Mouse (Mus musculus) lung, postnatal 0 days (tissue): ENCODE results near the gene Ctrl. TPM values are rescaled to one million over a fixed set of nuclear protein-coding genes. Genes with fewer than 3 reads are reported as not detected.
A peak's percentile ranks its signal among the peaks of the same experiment; 100 is the strongest.

Source experiments
- ATAC-seq: fragments of 200-750 bp; cut with Nextera tagmentation; 2 replicates; pipeline ENCODE4 v1.8.0; 2017; ENCODE audit warnings: moderate library complexity
- DNase-seq: peaks from one replicate; pipeline ENCODE4 v3.0.0-alpha.2; 2016; ENCODE audit warnings: low spot score
- H3K27ac ChIP-seq: fragments of 300-500 bp; sonication (generic); 2 replicates; pipeline ENCODE4 v1.5.1; 2014; ENCODE audit warnings: antibody characterized with exemption, mild to moderate bottlenecking, low read length, mixed read lengths
- H3K27me3 ChIP-seq: fragments of 300-500 bp; sonication (generic); replicated peaks from 2 replicates; pipeline ENCODE4 v1.6.1; 2014; ENCODE audit warnings: low read length, mixed read lengths; ENCODE audit not compliant: insufficient read depth
- H3K36me3 ChIP-seq: fragments of 300-500 bp; sonication (generic); 2 replicates; pipeline ENCODE4 v1.6.1; 2014; ENCODE audit warnings: low read length, mixed read lengths; ENCODE audit not compliant: insufficient read depth
- H3K4me1 ChIP-seq: fragments of 300-500 bp; sonication (generic); 2 replicates; pipeline ENCODE4 v1.6.1; 2014; ENCODE audit warnings: antibody characterized with exemption, low read depth, low read length, mixed read lengths; ENCODE audit not compliant: insufficient read depth
- H3K4me2 ChIP-seq: fragments of 300-500 bp; sonication (generic); replicated peaks from 2 replicates; pipeline ENCODE4 v1.6.1; 2014; ENCODE audit warnings: low read depth, mild to moderate bottlenecking, low read length, moderate library complexity, mixed read lengths
- H3K4me3 ChIP-seq: fragments of 300-500 bp; sonication (generic); 2 replicates; pipeline ENCODE4 v1.5.1; 2014; ENCODE audit warnings: low read depth, low read length
- H3K9ac ChIP-seq: fragments of 300-500 bp; sonication (generic); replicated peaks from 2 replicates; pipeline ENCODE4 v1.6.1; 2014; ENCODE audit warnings: low read depth, mild to moderate bottlenecking
- H3K9me3 ChIP-seq: fragments of 300-500 bp; sonication (generic); 2 replicates; pipeline ENCODE4 v1.6.1; 2016; ENCODE audit warnings: low read length, mixed read lengths
- CTCF ChIP-seq: IDR thresholded peaks from 2 replicates; pipeline ENCODE4 v1.5.1; 2016; ENCODE audit warnings: antibody characterized with exemption, mild to moderate bottlenecking
- EP300 ChIP-seq: IDR thresholded peaks from 2 replicates; pipeline ENCODE4 v1.6.1; 2016; ENCODE audit warnings: antibody characterized with exemption, mild to moderate bottlenecking, control low read depth
- WGBS: fragments of 180-500 bp; shearing (Covaris S2); extraction: QIAGEN DNeasy Blood & Tissue Kit; methylation state at CpG from one replicate; pipeline ENCODE4 v1.1.7; 2014; 5-methylcytosine and 5-hydroxymethylcytosine counted together
- polyA plus RNA-seq: library from polyadenylated mRNA; unstranded; fragments of >200 nt; fragmentation: Nextera tagmentation; extraction: Ambion mirVana; gene quantifications from 2 replicates; pipeline ENCODE4 v1.2.1, GENCODE M21; 2015

Gene Ctrl
- polyA plus RNA-seq, 1 experiment from 2014 or later = 0.42 TPM

DNA sequence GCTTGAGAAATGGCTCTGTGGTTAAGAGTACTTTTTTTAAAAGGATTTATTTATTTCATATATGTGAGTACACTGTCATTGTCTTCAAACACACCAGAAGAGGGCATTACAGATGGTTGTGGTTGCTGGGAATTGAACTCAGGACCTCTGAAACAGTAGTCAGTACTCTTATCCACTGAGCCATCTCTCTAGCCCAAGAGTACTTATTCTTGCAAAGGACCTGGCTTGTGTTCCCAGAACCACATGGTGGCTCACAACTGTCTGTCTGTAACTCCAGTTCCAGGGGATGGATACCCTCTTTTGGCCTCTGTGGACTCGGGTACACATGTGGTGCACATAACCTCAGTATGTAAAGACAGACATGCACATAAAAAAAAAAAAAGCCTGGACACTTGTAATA is 35.7 kb upstream of the Ctrl start:
- DNase-seq (no peak), ATAC-seq (no peak)

GRCm38 (mm10) chr8:105966692-105967311 is 33.1 kb upstream of the Ctrl start:
- H3K4me1 ChIP-seq = peaks cover 5% of the 10 kb centered on the region; the same call in 1 of the 2 replicates
- H3K9me3 ChIP-seq = no peaks in the 10 kb centered on the region
- peak; percentile 73 for DNase-seq
- peak; percentile 16; the same call in 1 of the 2 replicates for ATAC-seq
- 12% methylated on average over 19 of the region's 19 CpGs for WGBS
- H3K36me3 ChIP-seq = no peaks in the 10 kb centered on the region
- H3K9ac ChIP-seq = no peak overlapping the region
- H3K4me3 ChIP-seq = peak overlapping the region; percentile 86; the same call in 1 of the 2 replicates
- TF ChIP-seq CTCF (no peak), EP300 (no peak)
- no peak overlapping the region; the same call in 1 of the 2 replicates for H3K27ac ChIP-seq
- H3K4me2 ChIP-seq = peak overlapping the region; percentile 87
- no peaks in the 10 kb centered on the region for H3K27me3 ChIP-seq

More for the DNA sequence above, 35.7 kb upstream of the Ctrl start:
- Histone ChIP-seq H3K9ac (no peak overlapping the region), H3K4me1 (peaks cover 5% of the 10 kb centered on the region; the same call in 1 of the 2 replicates), H3K27ac (no peak overlapping the region), H3K36me3 (no peaks in the 10 kb centered on the region), H3K9me3 (no peaks in the 10 kb centered on the region), H3K4me3 (no peak overlapping the region), H3K4me2 (no peak overlapping the region), H3K27me3 (no peaks in the 10 kb centered on the region)
- 62% methylated on average over 1 of the region's 1 CpGs for WGBS
- TF ChIP-seq CTCF (no peak), EP300 (no peak)

- peak within 1 kb of the TSS; percentile 92 for H3K27ac ChIP-seq
- H3K4me3 ChIP-seq = peak within 1 kb of the TSS; percentile 86
- H3K27me3 ChIP-seq = no peaks in the 10 kb centered on the region
- no peaks in the 10 kb centered on the region for H3K36me3 ChIP-seq
- TF ChIP-seq EP300 = no peak
- TF ChIP-seq CTCF = no peak
- DNase-seq = peak; percentile 90
- under 1% methylated on average over 31 of the region's 47 CpGs for WGBS
- H3K4me1 ChIP-seq = peaks cover 5% of the 10 kb centered on the region; the same call in 1 of the 2 replicates
- H3K9me3 ChIP-seq = no peaks in the 10 kb centered on the region
- ATAC-seq = peak; percentile 95
- peak within 1 kb of the TSS; percentile 87 for H3K4me2 ChIP-seq
- H3K9ac ChIP-seq = peak within 1 kb of the TSS; percentile 78
Observed at GRCm38 (mm10) chr8:105965905-105966341, 32.3 kb upstream of the Ctrl start, which contains the start of gene Slc12a4. Gene Slc12a4 (minus strand): TSS chr8:105966097.

- Histone ChIP-seq H3K4me1 (peaks cover 5% of the 10 kb centered on the region; the same call in 1 of the 2 replicates), H3K27me3 (no peaks in the 10 kb centered on the region), H3K9me3 (no peaks in the 10 kb centered on the region), H3K4me2 (peak overlapping the region; percentile 87), H3K9ac (peak overlapping the region; percentile 78), H3K27ac (peak overlapping the region; percentile 92), H3K4me3 (peak overlapping the region; percentile 86), H3K36me3 (no peaks in the 10 kb centered on the region)
- 2% methylated on average over 35 of the region's 40 CpGs for WGBS
- no peak for TF ChIP-seq EP300
- TF ChIP-seq CTCF = no peak
- peak; percentile 75 for ATAC-seq
- peak; percentile 67 for DNase-seq
Observed at GRCm38 (mm10) chr8:105965266-105965904, 31.7 kb upstream of the Ctrl start.

GRCm38 (mm10) chr8:105964506-105965265 is 31.0 kb upstream of the Ctrl start:
- Histone ChIP-seq H3K4me2 (peak overlapping the region; percentile 87), H3K4me3 (peak overlapping the region; percentile 86), H3K36me3 (no peaks in the 10 kb centered on the region), H3K27ac (peak overlapping the region; percentile 92; the same call in 1 of the 2 replicates), H3K9me3 (no peaks in the 10 kb centered on the region), H3K9ac (peak overlapping the region; percentile 78), H3K27me3 (no peaks in the 10 kb centered on the region), H3K4me1 (peaks cover 5% of the 10 kb centered on the region; the same call in 1 of the 2 replicates)
- ATAC-seq = no peak
- 44% methylated on average over 12 of the region's 12 CpGs for WGBS
- TF ChIP-seq EP300 (no peak), CTCF (no peak)
- DNase-seq = no peak

DNA sequence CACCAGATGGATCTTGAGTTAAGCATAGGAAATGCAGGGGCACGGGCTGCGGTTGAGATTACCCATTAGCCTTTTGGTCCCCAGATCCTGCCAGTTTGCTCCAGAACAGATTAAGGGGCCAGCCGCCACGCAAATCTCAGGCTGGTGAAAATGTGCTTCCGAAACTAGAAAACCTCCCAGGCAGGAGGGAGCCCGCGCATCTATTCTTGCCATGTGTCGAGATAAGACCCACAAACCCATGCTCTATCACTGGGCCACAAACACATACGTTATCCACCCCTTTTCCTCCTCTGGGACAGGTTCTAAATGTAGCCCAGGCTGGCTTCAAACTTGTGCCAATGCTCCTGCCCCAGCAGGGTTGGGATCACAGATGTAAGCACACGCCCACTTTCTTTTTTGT is 27.9 kb upstream of the Ctrl start:
- WGBS = 85% methylated on average over 10 of the region's 10 CpGs

More for the DNA sequence above, 27.9 kb upstream of the Ctrl start:
- H3K4me1 ChIP-seq = peaks cover 5% of the 10 kb centered on the region; the same call in 1 of the 2 replicates
- H3K9me3 ChIP-seq = no peaks in the 10 kb centered on the region
- ATAC-seq (no peak), DNase-seq (no peak)
- TF ChIP-seq EP300 = no peak
- TF ChIP-seq CTCF = no peak
- no peak overlapping the region for H3K9ac ChIP-seq
- no peak overlapping the region for H3K4me2 ChIP-seq
- H3K27ac ChIP-seq = no peak overlapping the region
- no peaks in the 10 kb centered on the region for H3K36me3 ChIP-seq
- no peaks in the 10 kb centered on the region for H3K27me3 ChIP-seq
- H3K4me3 ChIP-seq = no peak overlapping the region
